Mouse (Mus musculus): ENCODE measurements around the gene Car10. TPM values are rescaled to one million over a fixed set of nuclear protein-coding genes. Genes with fewer than 3 reads are reported as not detected.

The Car10 gene
- polyA plus RNA-seq, 1 experiment, result not detected

GRCm38 (mm10) chr11:93230057-93230456 is 132.2 kb downstream of the Car10 start:
- Histone ChIP-seq H3K4me2 (ENCODE audit: low read depth) (no peak overlapping the region), H3K36me3 (ENCODE audit: control insufficient read depth, insufficient read depth) (no peaks in the 10 kb centered on the region), H3K4me3 (no peak overlapping the region), H3K27me3 (ENCODE audit: control insufficient read depth, insufficient read depth, insufficient read length) (no peaks in the 10 kb centered on the region), H3ac (ENCODE audit: control insufficient read depth, insufficient read length) (no peak overlapping the region), H3K79me2 (ENCODE audit: control insufficient read depth, insufficient read depth) (no peaks in the 10 kb centered on the region)
- TF ChIP-seq SRF (IDR thresholded peaks at IDR 0.05; ENCODE audit: control insufficient read depth, insufficient read length, low read depth) (no peak), TCF12 (IDR thresholded peaks at IDR 0.05; ENCODE audit: insufficient read depth, poor library complexity, severe bottlenecking) (no peak), USF1 (IDR thresholded peaks at IDR 0.05; ENCODE audit: low read depth) (no peak), REST (IDR thresholded peaks at IDR 0.05; ENCODE audit: insufficient read depth, insufficient read length) (no peak), MYOD1 (IDR thresholded peaks at IDR 0.05; ENCODE audit: control insufficient read depth in 1 of 3, insufficient read length in 2 of 3, low read depth in 2 of 3) (no peak), MYOG (IDR thresholded peaks at IDR 0.05; ENCODE audit: control insufficient read depth in 1 of 3, insufficient read depth in 1 of 3, insufficient read length in 2 of 3, low read depth in 2 of 3) (no peak), POLR2A (IDR thresholded peaks at IDR 0.05; ENCODE audit: insufficient read length, low read depth) (no peak), TCF3 (IDR thresholded peaks at IDR 0.05; ENCODE audit: insufficient read length, low read depth) (no peak), CEBPB (IDR thresholded peaks at IDR 0.05; ENCODE audit: insufficient read depth, poor library complexity, severe bottlenecking) (no peak), POLR2AphosphoS2 (IDR thresholded peaks at IDR 0.05; ENCODE audit: insufficient read length, low read depth) (no peak), MAX (IDR thresholded peaks at IDR 0.05; ENCODE audit: low read depth) (no peak), E2F4 (IDR thresholded peaks at IDR 0.05; ENCODE audit: insufficient read depth) (no peak)

DNA sequence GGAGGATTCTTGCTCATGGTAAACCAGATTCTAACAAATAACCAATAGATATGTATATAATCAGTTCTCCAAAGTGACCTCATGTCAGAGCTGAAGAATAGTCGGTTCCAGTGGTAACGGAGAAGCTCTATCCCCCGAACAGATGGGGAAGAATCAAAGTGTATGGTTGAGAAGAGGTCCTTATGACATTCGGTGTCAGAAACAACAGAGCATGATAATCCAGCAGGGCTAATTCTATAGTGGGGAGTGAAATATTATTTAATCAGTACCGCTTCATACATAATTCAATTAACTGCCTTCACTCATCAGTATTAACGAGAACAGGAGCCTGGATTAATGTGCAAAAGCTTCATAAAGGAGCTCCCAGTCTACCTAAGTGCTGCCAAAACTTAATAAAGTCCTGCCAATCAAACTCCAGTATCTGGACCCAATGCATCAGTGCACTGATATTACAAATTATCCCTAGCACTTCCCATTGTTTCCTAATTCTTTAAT is 152.0 kb downstream of the Car10 start:
- no peaks in the 10 kb centered on the region for H3K27me3 ChIP-seq (ENCODE audit: control insufficient read depth, insufficient read depth, insufficient read length)
- no peak overlapping the region for H3ac ChIP-seq (ENCODE audit: control insufficient read depth, insufficient read length)
- H3K4me2 ChIP-seq (ENCODE audit: low read depth), result no peak overlapping the region
- TF ChIP-seq POLR2AphosphoS2 (IDR thresholded peaks at IDR 0.05; ENCODE audit: insufficient read length, low read depth), result no peak
- no peak for TF ChIP-seq MYOG (IDR thresholded peaks at IDR 0.05; ENCODE audit: control insufficient read depth in 1 of 3, insufficient read depth in 1 of 3, insufficient read length in 2 of 3, low read depth in 2 of 3)
- TF ChIP-seq E2F4 (IDR thresholded peaks at IDR 0.05; ENCODE audit: insufficient read depth), result no peak
- TF ChIP-seq REST (IDR thresholded peaks at IDR 0.05; ENCODE audit: insufficient read depth, insufficient read length), result no peak
- TF ChIP-seq POLR2A (IDR thresholded peaks at IDR 0.05; ENCODE audit: insufficient read length, low read depth), result no peak
- TF ChIP-seq CEBPB (IDR thresholded peaks at IDR 0.05; ENCODE audit: insufficient read depth, poor library complexity, severe bottlenecking), result no peak
- no peak for TF ChIP-seq TCF3 (IDR thresholded peaks at IDR 0.05; ENCODE audit: insufficient read length, low read depth)
- no peak for TF ChIP-seq USF1 (IDR thresholded peaks at IDR 0.05; ENCODE audit: low read depth)
- no peak for TF ChIP-seq MYOD1 (IDR thresholded peaks at IDR 0.05; ENCODE audit: control insufficient read depth in 1 of 3, insufficient read length in 2 of 3, low read depth in 2 of 3)
- TF ChIP-seq MAX (IDR thresholded peaks at IDR 0.05; ENCODE audit: low read depth), result no peak
- TF ChIP-seq SRF (IDR thresholded peaks at IDR 0.05; ENCODE audit: control insufficient read depth, insufficient read length, low read depth), result no peak
- H3K79me2 ChIP-seq (ENCODE audit: control insufficient read depth, insufficient read depth), result no peaks in the 10 kb centered on the region
- H3K36me3 ChIP-seq (ENCODE audit: control insufficient read depth, insufficient read depth), result no peaks in the 10 kb centered on the region
- no peak overlapping the region for H3K4me3 ChIP-seq

GRCm38 (mm10) chr11:93251766-93252165 is 153.9 kb downstream of the Car10 start:
- Histone ChIP-seq H3ac (ENCODE audit: control insufficient read depth, insufficient read length) (no peak overlapping the region), H3K4me2 (ENCODE audit: low read depth) (no peak overlapping the region), H3K4me3 (no peak overlapping the region), H3K36me3 (ENCODE audit: control insufficient read depth, insufficient read depth) (no peaks in the 10 kb centered on the region), H3K27me3 (ENCODE audit: control insufficient read depth, insufficient read depth, insufficient read length) (no peaks in the 10 kb centered on the region), H3K79me2 (ENCODE audit: control insufficient read depth, insufficient read depth) (no peaks in the 10 kb centered on the region)
- TF ChIP-seq CEBPB (IDR thresholded peaks at IDR 0.05; ENCODE audit: insufficient read depth, poor library complexity, severe bottlenecking), result no peak

GRCm38 (mm10) chr11:93263979-93264378 is 166.2 kb downstream of the Car10 start:
- TF ChIP-seq MAX (IDR thresholded peaks at IDR 0.05; ENCODE audit: low read depth), result no peak
- no peak for TF ChIP-seq E2F4 (IDR thresholded peaks at IDR 0.05; ENCODE audit: insufficient read depth)
- TF ChIP-seq TCF3 (IDR thresholded peaks at IDR 0.05; ENCODE audit: insufficient read length, low read depth), result no peak
- TF ChIP-seq MYOG (IDR thresholded peaks at IDR 0.05; ENCODE audit: control insufficient read depth in 1 of 3, insufficient read depth in 1 of 3, insufficient read length in 2 of 3, low read depth in 2 of 3), result no peak
- TF ChIP-seq POLR2AphosphoS2 (IDR thresholded peaks at IDR 0.05; ENCODE audit: insufficient read length, low read depth), result no peak
- TF ChIP-seq CEBPB (IDR thresholded peaks at IDR 0.05; ENCODE audit: insufficient read depth, poor library complexity, severe bottlenecking), result no peak
- no peak for TF ChIP-seq MYOD1 (IDR thresholded peaks at IDR 0.05; ENCODE audit: control insufficient read depth in 1 of 3, insufficient read length in 2 of 3, low read depth in 2 of 3)
- no peak for TF ChIP-seq TCF12 (IDR thresholded peaks at IDR 0.05; ENCODE audit: insufficient read depth, poor library complexity, severe bottlenecking)
- no peak for TF ChIP-seq POLR2A (IDR thresholded peaks at IDR 0.05; ENCODE audit: insufficient read length, low read depth)
- no peak for TF ChIP-seq SRF (IDR thresholded peaks at IDR 0.05; ENCODE audit: control insufficient read depth, insufficient read length, low read depth)
- no peak for TF ChIP-seq USF1 (IDR thresholded peaks at IDR 0.05; ENCODE audit: low read depth)
- no peak for TF ChIP-seq REST (IDR thresholded peaks at IDR 0.05; ENCODE audit: insufficient read depth, insufficient read length)
- no peak overlapping the region for H3ac ChIP-seq (ENCODE audit: control insufficient read depth, insufficient read length)
- no peaks in the 10 kb centered on the region for H3K79me2 ChIP-seq (ENCODE audit: control insufficient read depth, insufficient read depth)
- H3K4me3 ChIP-seq, result no peak overlapping the region
- no peak overlapping the region for H3K4me2 ChIP-seq (ENCODE audit: low read depth)
- no peaks in the 10 kb centered on the region for H3K36me3 ChIP-seq (ENCODE audit: control insufficient read depth, insufficient read depth)
- H3K27me3 ChIP-seq (ENCODE audit: control insufficient read depth, insufficient read depth, insufficient read length), result no peaks in the 10 kb centered on the region

DNA sequence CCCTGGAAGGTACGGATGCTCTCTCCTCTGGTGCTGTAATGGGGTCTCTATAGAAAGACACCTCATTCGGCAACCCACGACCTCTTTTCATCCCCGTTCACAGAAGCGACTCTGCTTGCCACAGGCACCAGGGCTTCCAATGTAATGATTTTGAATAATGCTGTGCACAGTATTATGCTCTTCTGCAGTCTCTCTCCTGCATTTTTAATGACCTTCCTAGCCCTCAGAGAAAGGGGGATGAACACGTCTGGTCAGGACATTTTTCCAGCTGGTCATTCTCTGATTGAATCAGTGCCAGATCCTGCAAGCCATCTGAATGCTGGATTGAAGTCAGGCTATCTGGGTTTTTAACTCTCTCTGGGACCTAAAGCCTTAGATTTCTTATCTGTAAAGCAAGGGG is 174.2 kb downstream of the Car10 start:
- TF ChIP-seq MYOD1 (IDR thresholded peaks at IDR 0.05; ENCODE audit: control insufficient read depth in 1 of 3, insufficient read length in 2 of 3, low read depth in 2 of 3), result no peak
- TF ChIP-seq TCF12 (IDR thresholded peaks at IDR 0.05; ENCODE audit: insufficient read depth, poor library complexity, severe bottlenecking), result no peak
- TF ChIP-seq MAX (IDR thresholded peaks at IDR 0.05; ENCODE audit: low read depth), result no peak
- no peak for TF ChIP-seq SRF (IDR thresholded peaks at IDR 0.05; ENCODE audit: control insufficient read depth, insufficient read length, low read depth)
- TF ChIP-seq POLR2AphosphoS2 (IDR thresholded peaks at IDR 0.05; ENCODE audit: insufficient read length, low read depth), result no peak
- no peak for TF ChIP-seq E2F4 (IDR thresholded peaks at IDR 0.05; ENCODE audit: insufficient read depth)
- TF ChIP-seq MYOG (IDR thresholded peaks at IDR 0.05; ENCODE audit: control insufficient read depth in 1 of 3, insufficient read depth in 1 of 3, insufficient read length in 2 of 3, low read depth in 2 of 3), result no peak
- TF ChIP-seq POLR2A (IDR thresholded peaks at IDR 0.05; ENCODE audit: insufficient read length, low read depth), result no peak
- no peak for TF ChIP-seq CEBPB (IDR thresholded peaks at IDR 0.05; ENCODE audit: insufficient read depth, poor library complexity, severe bottlenecking)
- no peak for TF ChIP-seq USF1 (IDR thresholded peaks at IDR 0.05; ENCODE audit: low read depth)
- TF ChIP-seq REST (IDR thresholded peaks at IDR 0.05; ENCODE audit: insufficient read depth, insufficient read length), result no peak
- no peak for TF ChIP-seq TCF3 (IDR thresholded peaks at IDR 0.05; ENCODE audit: insufficient read length, low read depth)

More for the DNA sequence above, 174.2 kb downstream of the Car10 start:
- Histone ChIP-seq H3K36me3 (ENCODE audit: control insufficient read depth, insufficient read depth) (no peaks in the 10 kb centered on the region), H3K79me2 (ENCODE audit: control insufficient read depth, insufficient read depth) (no peaks in the 10 kb centered on the region), H3K4me3 (no peak overlapping the region), H3K4me2 (ENCODE audit: low read depth) (no peak overlapping the region), H3K27me3 (ENCODE audit: control insufficient read depth, insufficient read depth, insufficient read length) (no peaks in the 10 kb centered on the region), H3ac (ENCODE audit: control insufficient read depth, insufficient read length) (no peak overlapping the region)
